Mouse (Mus musculus) layer of hippocampus, adult 9-11 months (tissue): ENCODE data around the gene Ube3b.
A peak's percentile ranks its signal among the peaks of the same experiment; 100 is the strongest.

Experiments
- DNase-seq: peaks from one replicate; pipeline ENCODE4 v3.0.0; 2022

The Ube3b gene

DNA sequence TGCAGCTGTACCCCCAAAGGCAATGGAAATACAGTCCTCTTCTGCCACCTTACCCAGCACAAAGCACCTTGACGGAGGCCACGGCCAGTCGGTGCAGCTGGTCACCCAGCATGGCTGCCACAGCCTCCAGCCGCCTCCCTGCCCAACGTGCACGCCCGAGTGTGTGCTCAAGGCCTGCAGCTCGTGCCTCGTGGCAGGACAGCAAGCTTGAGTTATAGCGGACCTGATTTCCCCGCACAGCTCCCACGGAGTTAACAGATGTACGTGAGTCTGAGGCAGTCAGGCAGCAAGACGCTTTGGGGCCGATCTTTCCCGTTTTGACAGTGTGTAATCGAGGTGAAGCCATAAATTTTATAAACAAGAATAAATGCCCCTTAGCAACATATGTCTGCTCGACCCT, 48.2 kb downstream of the Ube3b start:
- no peak for DNase-seq

DNA sequence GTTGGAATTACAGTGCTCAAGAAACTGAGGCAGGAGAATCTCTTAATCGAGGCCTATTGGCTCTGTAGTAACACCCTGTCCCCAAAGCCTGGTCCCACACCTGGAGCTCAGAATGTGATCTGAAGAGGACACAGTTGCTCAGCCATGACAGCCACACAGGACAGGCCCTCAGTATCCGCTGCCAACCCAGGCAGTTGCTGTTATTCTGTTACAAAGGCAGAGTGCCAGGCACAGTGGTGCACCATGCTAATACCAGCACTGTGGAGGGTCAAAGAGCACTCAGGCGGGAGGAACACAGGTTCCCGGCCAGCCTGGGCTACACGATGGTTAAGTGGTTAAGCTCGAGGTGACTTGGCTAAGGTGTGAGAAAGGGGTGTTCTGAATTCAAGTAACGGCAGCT, 49.4 kb downstream of the Ube3b start:
- DNase-seq = no peak

DNA sequence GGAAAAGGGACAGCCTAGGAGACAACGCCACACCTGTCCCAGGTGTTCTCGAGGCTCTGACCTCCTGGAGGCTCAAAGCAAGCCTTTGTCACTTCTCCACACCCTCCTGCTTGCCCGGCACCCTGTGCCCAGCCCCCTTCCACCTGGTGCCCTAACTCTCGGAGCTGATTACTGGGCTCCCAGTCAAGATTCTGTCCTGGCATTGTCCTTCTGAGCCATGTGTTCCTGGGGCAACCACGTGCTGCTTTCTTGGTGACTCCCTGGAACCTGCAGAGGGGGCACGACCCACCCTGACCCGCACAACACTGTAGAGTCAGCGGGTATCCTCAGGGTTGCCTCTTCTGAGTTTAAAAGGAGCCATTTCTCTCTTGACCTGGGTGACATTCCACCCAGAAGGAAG, 54.0 kb downstream of the Ube3b start:
- no peak for DNase-seq

GRCm38 (mm10) chr5:114435588-114435987, 55.2 kb downstream of the Ube3b start:
- DNase-seq = no peak

- peak; percentile 99 for DNase-seq
Measured at GRCm38 (mm10) chr5:114443566-114444367, 63.4 kb downstream of the Ube3b start, which contains the start of the genes Mmab and Mvk. TSS of gene Mmab (minus strand) at chr5:114444060. TSS of gene Mvk (plus strand) at chr5:114444269.

GRCm38 (mm10) chr5:114444368-114444692, 63.9 kb downstream of the Ube3b start:
- DNase-seq = no peak

DNA sequence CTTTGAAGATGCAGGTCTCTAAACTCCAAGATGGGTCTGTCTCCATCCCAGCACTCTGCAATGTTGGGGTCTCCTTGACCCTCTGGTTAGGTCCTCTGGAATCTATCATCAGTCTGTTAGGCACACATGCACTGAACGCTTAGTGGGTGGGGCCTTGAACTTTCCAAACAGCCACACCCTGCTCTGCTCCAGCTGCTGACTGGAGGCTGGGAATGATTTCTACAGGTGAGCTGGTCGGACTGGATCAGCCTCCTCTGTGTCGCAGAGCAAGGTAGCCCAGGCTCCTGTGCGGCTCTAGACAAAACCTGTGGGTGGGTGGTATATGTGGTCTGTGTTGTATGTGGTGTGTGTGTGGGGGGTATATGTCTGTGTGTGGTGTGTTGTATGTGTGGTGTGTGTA, 68.6 kb downstream of the Ube3b start:
- no peak for DNase-seq

GRCm38 (mm10) chr5:114456287-114456686, 75.9 kb downstream of the Ube3b start:
- DNase-seq = no peak

GRCm38 (mm10) chr5:114456995-114457605, 76.7 kb downstream of the Ube3b start:
- DNase-seq = no peak

GRCm38 (mm10) chr5:114461238-114461637, 80.8 kb downstream of the Ube3b start:
- peak; percentile 63 for DNase-seq

GRCm38 (mm10) chr5:114462067-114463040, 81.9 kb downstream of the Ube3b start:
- DNase-seq = no peak

GRCm38 (mm10) chr5:114464561-114464960, 84.2 kb downstream of the Ube3b start:
- DNase-seq = no peak

DNA sequence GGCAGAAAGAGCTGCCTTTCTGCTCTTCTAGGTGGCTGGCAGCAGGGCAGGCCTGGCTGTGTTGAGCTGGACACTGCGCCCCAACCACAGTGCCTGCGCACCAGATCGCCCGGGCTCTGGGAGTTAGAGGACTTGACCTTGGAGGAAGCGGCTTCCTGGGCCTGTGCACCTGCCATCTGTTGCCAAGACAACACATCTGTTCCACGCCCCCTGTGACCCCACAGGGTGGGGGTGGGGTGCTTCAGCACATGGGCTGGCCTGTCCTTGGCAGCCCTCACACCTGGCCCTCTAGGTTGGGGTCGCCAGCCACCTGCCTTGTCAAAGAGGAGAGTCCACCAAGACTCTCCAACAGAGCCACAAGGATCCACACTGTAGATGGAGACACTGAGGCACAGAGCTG, 85.2 kb downstream of the Ube3b start:
- no peak for DNase-seq

- no peak for DNase-seq
Measured at GRCm38 (mm10) chr5:114467019-114467418, 86.6 kb downstream of the Ube3b start.

DNA sequence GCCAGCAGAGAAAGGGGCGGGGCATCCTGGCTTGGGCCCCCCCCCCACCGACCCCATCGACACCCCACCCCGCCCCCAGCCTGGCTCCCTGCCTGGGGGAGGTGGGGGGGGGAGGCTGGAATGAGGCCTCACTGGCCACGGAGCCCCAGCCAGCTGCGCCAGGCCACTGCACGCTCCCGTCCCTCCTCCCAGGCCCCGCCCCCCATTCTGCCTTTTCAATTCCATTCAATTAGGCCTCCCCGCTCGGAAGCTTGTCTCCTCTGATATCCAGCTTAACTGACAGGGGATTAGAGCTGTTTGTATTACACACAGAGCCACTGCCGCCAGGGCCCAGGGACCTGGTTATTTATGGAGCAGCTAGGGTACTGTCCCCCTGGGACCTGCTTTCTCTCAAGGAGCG, 87.0 kb downstream of the Ube3b start:
- DNase-seq = peak; percentile 81

GRCm38 (mm10) chr5:114468007-114468406, 87.6 kb downstream of the Ube3b start:
- no peak for DNase-seq

DNA sequence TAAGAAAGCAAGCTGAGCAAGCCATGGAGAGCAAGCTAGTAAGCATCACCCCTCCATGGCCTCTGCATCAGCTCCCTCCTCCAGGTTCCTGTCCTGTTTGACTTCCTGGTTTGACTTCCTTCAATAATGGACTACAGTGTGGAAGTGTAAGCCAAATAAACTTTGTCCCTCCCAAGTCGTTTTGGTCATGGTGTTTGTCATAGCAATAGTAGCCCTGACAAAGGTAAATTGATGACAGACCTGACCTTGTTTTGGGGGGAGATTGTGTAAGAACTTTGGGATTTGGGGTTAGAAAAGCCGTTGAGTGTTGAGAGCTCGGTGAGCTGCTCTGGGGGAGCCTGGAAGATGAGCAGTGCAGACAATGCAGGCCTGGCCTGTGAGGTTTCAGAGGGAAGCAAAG, 90.0 kb downstream of the Ube3b start:
- no peak for DNase-seq
